Mouse (Mus musculus): Measurements from ENCODE around the gene Adamtsl5. TPM values are rescaled to one million over a fixed set of nuclear protein-coding genes. Genes with fewer than 3 reads are reported as not detected.

The Adamtsl5 gene
- polyA plus RNA-seq (2014; fragmentation: Illumina TruSeq; extraction: RNeasy Lipid Tissue Mini Kit (QIAGEN cat#74804); ENCODE audit: low read depth, low replicate concordance), result 0.13 TPM

DNA sequence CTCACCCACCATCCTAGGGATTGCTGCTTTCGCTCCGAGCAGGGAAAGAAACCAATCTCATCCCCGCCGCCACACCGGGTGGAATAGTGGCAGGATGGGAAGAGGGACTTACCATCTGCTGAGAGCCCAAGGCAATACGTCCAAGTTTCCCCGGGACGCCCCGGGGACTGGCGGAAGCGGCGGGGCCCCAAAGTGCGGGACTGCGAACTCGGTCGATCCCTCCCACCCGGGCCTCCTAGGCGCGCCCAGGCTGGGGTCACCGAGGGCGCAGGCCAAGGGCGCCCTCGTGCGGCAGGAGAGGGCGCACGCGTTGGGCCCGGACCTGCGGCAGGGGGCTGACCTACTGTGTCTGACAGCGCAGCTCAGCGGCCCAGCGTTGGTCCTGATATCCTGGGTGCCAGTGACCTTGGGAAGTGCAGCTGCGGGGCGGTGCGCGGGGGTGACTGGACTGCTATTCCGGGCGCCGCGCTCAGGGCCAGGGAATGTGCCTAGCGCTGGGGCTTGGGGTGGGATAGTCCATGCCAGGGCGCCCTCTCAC lies at the start of gene Adamtsl5:
Adamtsl5 (minus strand) TSS at position 169 of the 538 bp plus-strand sequence.

GRCm38 (mm10) chr10:80387522-80387959 lies 39.3 kb upstream of the Adamtsl5 start, which contains the start of gene Mex3d:
Gene Mex3d, minus strand, starts transcription at chr10:80387659.

DNA sequence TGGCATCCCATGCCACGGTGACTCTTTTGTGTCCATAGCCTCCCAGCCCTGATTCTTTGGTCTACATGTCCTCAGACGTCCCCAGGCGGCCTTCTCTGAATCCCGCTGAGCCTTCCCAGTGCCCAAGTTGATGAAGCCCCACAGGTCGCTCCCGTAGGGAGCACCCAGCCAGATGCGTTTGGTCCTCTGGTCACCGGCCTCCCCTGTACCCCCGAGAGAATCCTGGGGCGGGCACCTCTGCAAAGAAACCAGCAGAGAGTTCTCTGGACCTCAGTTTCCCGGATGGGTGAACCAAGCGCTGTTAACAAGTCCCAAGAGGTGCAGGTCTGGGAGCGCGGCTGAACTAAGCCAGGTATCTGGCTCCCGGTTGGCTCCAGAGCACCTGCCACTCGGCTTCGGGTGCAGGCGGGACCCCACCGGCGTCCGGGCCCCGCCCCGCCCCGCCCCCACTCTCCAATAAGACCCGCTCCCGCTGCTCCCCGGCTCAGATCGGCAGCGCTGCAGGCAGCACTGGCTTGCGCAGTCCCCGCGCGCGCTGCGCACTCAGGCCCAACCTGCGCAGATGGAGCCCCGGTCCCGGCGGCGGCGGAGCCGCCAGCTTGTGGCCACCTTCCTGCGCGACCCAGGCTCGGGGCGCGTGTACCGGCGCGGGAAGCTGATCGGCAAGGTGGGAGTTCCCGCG lies 7.9 kb upstream of the Adamtsl5 start, which contains the start of gene Plk5:
Plk5 (plus strand) TSS at position 459 of the 682 bp plus-strand sequence.

GRCm38 (mm10) chr10:80329273-80330081 lies 18.7 kb downstream of the Adamtsl5 start, which contains the start of the genes Pcsk4 and Reep6:
Gene Pcsk4, minus strand, starts transcription at chr10:80329498.
Gene Reep6, plus strand, starts transcription at chr10:80329953.

DNA sequence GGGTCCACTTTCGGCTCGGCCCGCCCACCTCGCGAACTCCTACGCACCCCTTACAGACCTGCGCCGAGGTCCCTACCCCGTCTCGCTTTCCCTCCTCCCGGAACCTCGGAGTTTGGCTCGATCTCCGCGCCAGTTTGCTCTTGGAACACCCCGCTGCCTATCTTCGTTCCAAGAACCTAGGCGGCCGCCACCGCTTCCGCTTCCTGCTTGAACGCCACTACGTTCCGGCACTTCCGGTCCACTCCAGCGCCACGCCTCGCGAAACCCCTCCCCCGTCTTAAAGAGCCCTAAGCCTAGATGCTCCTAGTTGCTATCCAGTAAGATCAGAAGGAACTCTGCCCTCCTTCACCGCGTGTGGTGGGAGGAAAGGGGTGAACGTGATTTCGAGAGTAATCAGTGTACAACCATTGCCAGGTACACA lies 27.9 kb downstream of the Adamtsl5 start, which contains the start of gene 2310011J03Rik:
2310011J03Rik (minus strand) TSS at position 198 of the 421 bp plus-strand sequence.

GRCm38 (mm10) chr10:80295618-80296425 lies 52.4 kb downstream of the Adamtsl5 start, which contains the start of gene Apc2:
Gene Apc2, plus strand, starts transcription at chr10:80295977.

DNA sequence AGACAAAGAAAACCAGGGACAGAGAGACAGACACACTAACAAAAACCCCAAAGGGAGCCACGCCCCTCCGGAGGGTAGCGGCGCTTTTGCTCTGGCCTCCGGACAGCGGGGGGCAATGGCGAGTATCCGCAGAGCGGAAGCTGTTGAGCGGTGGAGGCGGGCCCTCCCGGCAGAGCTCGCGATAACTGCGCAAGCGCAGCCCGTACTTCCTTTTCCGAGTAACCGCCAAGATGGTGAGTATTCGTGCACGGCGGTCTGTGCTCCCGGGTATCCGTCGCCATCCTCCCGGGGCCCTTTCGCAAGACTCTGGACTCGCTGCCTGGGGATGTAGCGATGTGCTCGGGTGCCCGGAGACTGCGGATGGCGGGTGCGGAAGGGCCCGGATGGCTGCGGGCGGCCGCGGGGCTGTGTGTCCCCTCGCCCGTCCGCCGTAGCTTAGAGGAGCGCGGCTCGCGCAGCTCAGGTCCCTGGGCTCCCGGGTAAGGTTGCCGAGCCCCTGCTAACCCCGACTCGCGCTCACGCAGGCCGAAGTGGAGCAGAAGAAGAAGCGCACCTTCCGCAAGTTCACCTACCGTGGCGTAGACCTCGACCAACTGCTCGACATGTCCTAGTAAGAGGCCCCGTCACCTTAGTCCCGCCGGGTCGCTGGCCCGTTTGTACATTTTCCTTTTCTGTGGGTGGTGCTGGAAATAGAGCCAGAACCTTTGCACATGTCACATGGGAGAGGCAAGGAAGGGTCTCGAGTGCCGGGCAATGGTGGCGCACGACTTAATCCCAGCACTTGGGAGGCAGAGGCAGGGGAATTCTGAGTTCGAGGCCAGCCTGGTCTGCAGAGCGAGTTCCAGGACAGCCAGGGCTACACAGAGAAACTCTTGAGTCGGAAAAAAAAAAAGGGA lies 55.7 kb downstream of the Adamtsl5 start, which contains the start of gene Rps15:
Rps15 (plus strand) TSS at position 203 of the 896 bp plus-strand sequence.

Other genes with a start within 250 kb of the Adamtsl5 start
- gene Sbno2, start 242.8 kb downstream of the Adamtsl5 start, polyA plus RNA-seq (2014; fragmentation: Illumina TruSeq; extraction: RNeasy Lipid Tissue Mini Kit (QIAGEN cat#74804); ENCODE audit: low read depth, low replicate concordance), result 0.64 TPM
- 9.5 TPM for gene Stk11, start 232.6 kb downstream of the Adamtsl5 start, polyA plus RNA-seq (2014; fragmentation: Illumina TruSeq; extraction: RNeasy Lipid Tissue Mini Kit (QIAGEN cat#74804); ENCODE audit: low read depth, low replicate concordance)
- gene Atp5d, start 209.8 kb downstream of the Adamtsl5 start, polyA plus RNA-seq (2014; fragmentation: Illumina TruSeq; extraction: RNeasy Lipid Tissue Mini Kit (QIAGEN cat#74804); ENCODE audit: low read depth, low replicate concordance), result 4.3 TPM
- not detected for gene Cbarp, start 207.6 kb downstream of the Adamtsl5 start, polyA plus RNA-seq (2014; fragmentation: Illumina TruSeq; extraction: RNeasy Lipid Tissue Mini Kit (QIAGEN cat#74804); ENCODE audit: low read depth, low replicate concordance)
- 5.2 TPM for gene Midn, start 200.1 kb downstream of the Adamtsl5 start, polyA plus RNA-seq (2014; fragmentation: Illumina TruSeq; extraction: RNeasy Lipid Tissue Mini Kit (QIAGEN cat#74804); ENCODE audit: low read depth, low replicate concordance)
- 8.9 TPM for gene Cirbp, start 182.4 kb downstream of the Adamtsl5 start, polyA plus RNA-seq (2014; fragmentation: Illumina TruSeq; extraction: RNeasy Lipid Tissue Mini Kit (QIAGEN cat#74804); ENCODE audit: low read depth, low replicate concordance)
- gene 1600002K03Rik, start 175.5 kb downstream of the Adamtsl5 start, polyA plus RNA-seq (2014; fragmentation: Illumina TruSeq; extraction: RNeasy Lipid Tissue Mini Kit (QIAGEN cat#74804); ENCODE audit: low read depth, low replicate concordance), result 1.1 TPM
- not detected for gene Efna2, start 168.9 kb downstream of the Adamtsl5 start, polyA plus RNA-seq (2014; fragmentation: Illumina TruSeq; extraction: RNeasy Lipid Tissue Mini Kit (QIAGEN cat#74804); ENCODE audit: low read depth, low replicate concordance)
- gene Mum1, start 122.0 kb downstream of the Adamtsl5 start, polyA plus RNA-seq (2014; fragmentation: Illumina TruSeq; extraction: RNeasy Lipid Tissue Mini Kit (QIAGEN cat#74804); ENCODE audit: low read depth, low replicate concordance), result 1.5 TPM
- gene Ndufs7, start 99.3 kb downstream of the Adamtsl5 start, polyA plus RNA-seq (2014; fragmentation: Illumina TruSeq; extraction: RNeasy Lipid Tissue Mini Kit (QIAGEN cat#74804); ENCODE audit: low read depth, low replicate concordance), result 3.2 TPM
- 20.3 TPM for gene Gamt, start 87.4 kb downstream of the Adamtsl5 start, polyA plus RNA-seq (2014; fragmentation: Illumina TruSeq; extraction: RNeasy Lipid Tissue Mini Kit (QIAGEN cat#74804); ENCODE audit: low read depth, low replicate concordance)
- 13.7 TPM for gene Dazap1, start 86.9 kb downstream of the Adamtsl5 start, polyA plus RNA-seq (2014; fragmentation: Illumina TruSeq; extraction: RNeasy Lipid Tissue Mini Kit (QIAGEN cat#74804); ENCODE audit: low read depth, low replicate concordance)
- gene Rps15, start 56.0 kb downstream of the Adamtsl5 start, polyA plus RNA-seq (2014; fragmentation: Illumina TruSeq; extraction: RNeasy Lipid Tissue Mini Kit (QIAGEN cat#74804); ENCODE audit: low read depth, low replicate concordance), result 3.6 TPM
- not detected for gene Apc2, start 52.4 kb downstream of the Adamtsl5 start, polyA plus RNA-seq (2014; fragmentation: Illumina TruSeq; extraction: RNeasy Lipid Tissue Mini Kit (QIAGEN cat#74804); ENCODE audit: low read depth, low replicate concordance)
- 0.69 TPM for gene 2310011J03Rik, start 27.9 kb downstream of the Adamtsl5 start, polyA plus RNA-seq (2014; fragmentation: Illumina TruSeq; extraction: RNeasy Lipid Tissue Mini Kit (QIAGEN cat#74804); ENCODE audit: low read depth, low replicate concordance)
- 0.32 TPM for gene Pcsk4, start 18.9 kb downstream of the Adamtsl5 start, polyA plus RNA-seq (2014; fragmentation: Illumina TruSeq; extraction: RNeasy Lipid Tissue Mini Kit (QIAGEN cat#74804); ENCODE audit: low read depth, low replicate concordance)
- 47.3 TPM for gene Reep6, start 18.5 kb downstream of the Adamtsl5 start, polyA plus RNA-seq (2014; fragmentation: Illumina TruSeq; extraction: RNeasy Lipid Tissue Mini Kit (QIAGEN cat#74804); ENCODE audit: low read depth, low replicate concordance)
- gene Plk5, start 8.0 kb upstream of the Adamtsl5 start, polyA plus RNA-seq (2014; fragmentation: Illumina TruSeq; extraction: RNeasy Lipid Tissue Mini Kit (QIAGEN cat#74804); ENCODE audit: low read depth, low replicate concordance), result not detected
- gene Mex3d, start 39.2 kb upstream of the Adamtsl5 start, polyA plus RNA-seq (2014; fragmentation: Illumina TruSeq; extraction: RNeasy Lipid Tissue Mini Kit (QIAGEN cat#74804); ENCODE audit: low read depth, low replicate concordance), result 1.4 TPM
- 0.98 TPM for gene Mbd3, start 51.1 kb upstream of the Adamtsl5 start, polyA plus RNA-seq (2014; fragmentation: Illumina TruSeq; extraction: RNeasy Lipid Tissue Mini Kit (QIAGEN cat#74804); ENCODE audit: low read depth, low replicate concordance)
- 3.9 TPM for gene Uqcr11, start 58.4 kb upstream of the Adamtsl5 start, polyA plus RNA-seq (2014; fragmentation: Illumina TruSeq; extraction: RNeasy Lipid Tissue Mini Kit (QIAGEN cat#74804); ENCODE audit: low read depth, low replicate concordance)
- gene Tcf3, start 85.2 kb upstream of the Adamtsl5 start, polyA plus RNA-seq (2014; fragmentation: Illumina TruSeq; extraction: RNeasy Lipid Tissue Mini Kit (QIAGEN cat#74804); ENCODE audit: low read depth, low replicate concordance), result 1.3 TPM
- not detected for gene Onecut3, start 146.4 kb upstream of the Adamtsl5 start, polyA plus RNA-seq (2014; fragmentation: Illumina TruSeq; extraction: RNeasy Lipid Tissue Mini Kit (QIAGEN cat#74804); ENCODE audit: low read depth, low replicate concordance)
- not detected for gene Atp8b3, start 190.7 kb upstream of the Adamtsl5 start, polyA plus RNA-seq (2014; fragmentation: Illumina TruSeq; extraction: RNeasy Lipid Tissue Mini Kit (QIAGEN cat#74804); ENCODE audit: low read depth, low replicate concordance)
- gene Rexo1, start 213.1 kb upstream of the Adamtsl5 start, polyA plus RNA-seq (2014; fragmentation: Illumina TruSeq; extraction: RNeasy Lipid Tissue Mini Kit (QIAGEN cat#74804); ENCODE audit: low read depth, low replicate concordance), result 0.72 TPM
- 0.50 TPM for gene Klf16, start 228.9 kb upstream of the Adamtsl5 start, polyA plus RNA-seq (2014; fragmentation: Illumina TruSeq; extraction: RNeasy Lipid Tissue Mini Kit (QIAGEN cat#74804); ENCODE audit: low read depth, low replicate concordance)
- gene Abhd17a, start 241.9 kb upstream of the Adamtsl5 start, polyA plus RNA-seq (2014; fragmentation: Illumina TruSeq; extraction: RNeasy Lipid Tissue Mini Kit (QIAGEN cat#74804); ENCODE audit: low read depth, low replicate concordance), result not detected

Data from liver, adult 10 weeks (tissue).